Mouse (Mus musculus): Measurements from ENCODE around the gene Gfi1b.

Gene Gfi1b

GRCm38 (mm10) chr2:28597733-28598547 lies 23.8 kb downstream of the Gfi1b start:
- DNase-seq = no peak

GRCm38 (mm10) chr2:28596998-28597397 lies 24.8 kb downstream of the Gfi1b start:
- DNase-seq = no peak

- DNase-seq = no peak
These were observed 25.8 kb downstream of the Gfi1b start for GRCm38 (mm10) chr2:28596021-28596420.

GRCm38 (mm10) chr2:28592809-28593208 lies 29.0 kb downstream of the Gfi1b start:
- peak; percentile 79 to 83 for DNase-seq

- no peak for DNase-seq
These were observed 30.3 kb downstream of the Gfi1b start for GRCm38 (mm10) chr2:28591479-28591878.

- no peak for DNase-seq
These were observed 33.2 kb downstream of the Gfi1b start for GRCm38 (mm10) chr2:28588574-28588973.

GRCm38 (mm10) chr2:28585730-28586129 lies 36.1 kb downstream of the Gfi1b start:
- no peak for DNase-seq

GRCm38 (mm10) chr2:28585043-28585571 lies 36.7 kb downstream of the Gfi1b start:
- DNase-seq = peak; percentile 85 to 88

- no peak for DNase-seq
These were observed 38.1 kb downstream of the Gfi1b start, which contains the start of gene Gtf3c5 for GRCm38 (mm10) chr2:28583651-28584050. Gene Gtf3c5 (minus strand): TSS chr2:28583751.

- peak; percentile 93 to 94 for DNase-seq
These were observed 39.0 kb downstream of the Gfi1b start for GRCm38 (mm10) chr2:28582647-28583353.

GRCm38 (mm10) chr2:28578003-28578402 lies 43.8 kb downstream of the Gfi1b start:
- peak; percentile 36 to 43 for DNase-seq

GRCm38 (mm10) chr2:28576815-28577214 lies 45.0 kb downstream of the Gfi1b start:
- DNase-seq = no peak

GRCm38 (mm10) chr2:28575341-28575740 lies 46.4 kb downstream of the Gfi1b start:
- DNase-seq = no peak

GRCm38 (mm10) chr2:28569903-28570302 lies 51.9 kb downstream of the Gfi1b start:
- no peak for DNase-seq

GRCm38 (mm10) chr2:28566545-28566944 lies 55.2 kb downstream of the Gfi1b start:
- DNase-seq = peak; percentile 36 to 55

GRCm38 (mm10) chr2:28564380-28564779 lies 57.4 kb downstream of the Gfi1b start:
- DNase-seq = no peak

GRCm38 (mm10) chr2:28563830-28564229 lies 58.0 kb downstream of the Gfi1b start:
- no peak for DNase-seq

- DNase-seq = no peak
These were observed 58.5 kb downstream of the Gfi1b start, which contains the start of gene Cel for GRCm38 (mm10) chr2:28563303-28563702. Gene Cel (minus strand): TSS chr2:28563403.

Data from kidney, postnatal 4 days (tissue).